Mouse (Mus musculus) lung, embryonic 16.5 days (tissue): Measurements from ENCODE around the gene Sema7a. TPM values are rescaled to one million over a fixed set of nuclear protein-coding genes. Genes with fewer than 3 reads are reported as not detected.

Experiments
- ATAC-seq: fragments of 200-750 bp; cut with Nextera tagmentation; 2 replicates; pipeline ENCODE4 v1.8.0; 2017; ENCODE audit warnings: low read depth, mild to moderate bottlenecking, moderate library complexity
- H3K27ac ChIP-seq: fragments of 300-500 bp; sonication (generic); 2 replicates; pipeline ENCODE4 v1.5.1; 2014; ENCODE audit warnings: mild to moderate bottlenecking, control low read depth, low read length
- H3K27me3 ChIP-seq: fragments of 300-500 bp; sonication (generic); 2 replicates; pipeline ENCODE4 v1.6.1; 2014; ENCODE audit warnings: low read depth, low read length, mixed read lengths; ENCODE audit not compliant: control insufficient read depth, insufficient read depth
- H3K36me3 ChIP-seq: fragments of 300-500 bp; sonication (generic); 2 replicates; pipeline ENCODE4 v1.6.1; 2014; ENCODE audit warnings: low read length; ENCODE audit not compliant: control insufficient read depth, insufficient read depth
- H3K4me1 ChIP-seq: fragments of 300-500 bp; sonication (generic); replicated peaks from 2 replicates; pipeline ENCODE4 v1.6.1; 2014; ENCODE audit warnings: low read length, mixed read lengths; ENCODE audit not compliant: control insufficient read depth, insufficient read depth
- H3K4me2 ChIP-seq: fragments of 300-500 bp; sonication (generic); 2 replicates; pipeline ENCODE4 v1.6.1; 2014; ENCODE audit warnings: low read depth, low read length, control low read depth
- H3K4me3 ChIP-seq: fragments of 300-500 bp; sonication (generic); 2 replicates; pipeline ENCODE4 v1.5.1; 2014; ENCODE audit warnings: mild to moderate bottlenecking, low read length, control low read depth
- H3K9ac ChIP-seq: fragments of 300-500 bp; sonication (generic); 2 replicates; pipeline ENCODE4 v1.6.1; 2014; ENCODE audit warnings: low read length, control low read depth
- H3K9me3 ChIP-seq: fragments of 300-500 bp; sonication (generic); 2 replicates; pipeline ENCODE4 v1.6.1; 2016; ENCODE audit warnings: low read length; ENCODE audit not compliant: control insufficient read depth
- WGBS: fragments of 180-500 bp; shearing (Covaris S2); extraction: QIAGEN DNeasy Blood & Tissue Kit; methylation state at CpG from one replicate; pipeline ENCODE4 v1.1.7; 2014; 5-methylcytosine and 5-hydroxymethylcytosine counted together
- polyA plus RNA-seq: library from polyadenylated mRNA; unstranded; fragments of >200 nt; fragmentation: Nextera tagmentation; extraction: Ambion mirVana; gene quantifications from 2 replicates; pipeline ENCODE4 v1.2.1, GENCODE M21; 2015

Gene Sema7a
- polyA plus RNA-seq, 1 experiment from 2014 or later = 0.74 TPM

- Histone ChIP-seq H3K4me2 (no peak overlapping the region), H3K27ac (no peak overlapping the region), H3K9me3 (no peaks in the 10 kb centered on the region), H3K27me3 (no peaks in the 10 kb centered on the region), H3K9ac (no peak overlapping the region), H3K4me1 (peaks cover 8% of the 10 kb centered on the region; the same call in 1 of the 2 replicates), H3K36me3 (no peaks in the 10 kb centered on the region), H3K4me3 (no peak overlapping the region)
- WGBS = 81% methylated on average over 4 of the region's 4 CpGs
- ATAC-seq = no peak
Observed at GRCm38 (mm10) chr9:57963249-57963997, 23.5 kb downstream of the Sema7a start.

DNA sequence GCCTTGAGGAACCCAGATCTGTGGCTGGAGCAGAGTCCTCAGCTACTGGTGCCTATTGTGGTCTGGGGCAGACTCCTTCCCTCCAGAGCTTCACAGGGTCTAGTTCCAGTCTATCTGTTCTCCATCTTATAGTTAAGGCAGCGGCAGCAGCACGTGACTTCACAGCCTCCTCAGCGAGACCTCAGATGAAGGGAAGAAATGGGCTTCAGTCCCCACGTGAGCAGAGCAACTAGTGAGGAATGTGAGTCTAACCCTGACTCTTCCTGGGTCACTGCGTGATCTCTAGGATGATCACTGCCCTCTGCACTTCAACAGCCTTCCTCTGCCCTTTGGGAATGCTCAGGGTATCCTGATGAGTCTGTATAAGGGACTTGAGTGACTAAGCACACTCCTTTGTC lies 24.1 kb downstream of the Sema7a start:
- ATAC-seq = no peak
- Histone ChIP-seq H3K4me2 (no peak overlapping the region), H3K4me1 (peaks cover 8% of the 10 kb centered on the region; the same call in 1 of the 2 replicates), H3K9me3 (no peaks in the 10 kb centered on the region), H3K27me3 (no peaks in the 10 kb centered on the region), H3K27ac (no peak overlapping the region), H3K36me3 (no peaks in the 10 kb centered on the region), H3K4me3 (no peak overlapping the region), H3K9ac (no peak overlapping the region)
- 74% methylated on average over 5 of the region's 5 CpGs for WGBS

- H3K9ac ChIP-seq = no peak overlapping the region
- peaks cover 8% of the 10 kb centered on the region; the same call in 1 of the 2 replicates for H3K4me1 ChIP-seq
- H3K27me3 ChIP-seq = no peaks in the 10 kb centered on the region
- H3K4me2 ChIP-seq = no peak overlapping the region
- ATAC-seq = no peak
- WGBS = 72% methylated on average over 6 of the region's 6 CpGs
- no peaks in the 10 kb centered on the region for H3K36me3 ChIP-seq
- no peak overlapping the region for H3K4me3 ChIP-seq
- no peaks in the 10 kb centered on the region for H3K9me3 ChIP-seq
- H3K27ac ChIP-seq = no peak overlapping the region
Observed at GRCm38 (mm10) chr9:57964528-57965250, 24.8 kb downstream of the Sema7a start.

GRCm38 (mm10) chr9:57965281-57966185 lies 25.6 kb downstream of the Sema7a start:
- Histone ChIP-seq H3K36me3 (no peaks in the 10 kb centered on the region), H3K9ac (no peak overlapping the region), H3K27me3 (no peaks in the 10 kb centered on the region), H3K27ac (peak overlapping the region; percentile 44), H3K4me2 (no peak overlapping the region), H3K9me3 (no peaks in the 10 kb centered on the region), H3K4me3 (no peak overlapping the region), H3K4me1 (peaks cover 8% of the 10 kb centered on the region; the same call in 1 of the 2 replicates)
- WGBS = 43% methylated on average over 12 of the region's 12 CpGs
- no peak for ATAC-seq

- no peak for ATAC-seq
- Histone ChIP-seq H3K4me1 (peaks cover 7% of the 10 kb centered on the region), H3K27me3 (no peaks in the 10 kb centered on the region), H3K4me3 (no peak overlapping the region), H3K9ac (no peak overlapping the region), H3K36me3 (no peaks in the 10 kb centered on the region), H3K4me2 (no peak overlapping the region), H3K9me3 (no peaks in the 10 kb centered on the region), H3K27ac (no peak overlapping the region)
- WGBS = 70% methylated on average over 14 of the region's 14 CpGs
Observed at GRCm38 (mm10) chr9:57967237-57967960, 27.5 kb downstream of the Sema7a start.

GRCm38 (mm10) chr9:57968166-57968771 lies 28.4 kb downstream of the Sema7a start:
- Histone ChIP-seq H3K4me1 (peaks cover 13% of the 10 kb centered on the region), H3K36me3 (no peaks in the 10 kb centered on the region), H3K4me3 (no peak overlapping the region), H3K27ac (no peak overlapping the region), H3K9ac (no peak overlapping the region), H3K4me2 (no peak overlapping the region), H3K9me3 (no peaks in the 10 kb centered on the region), H3K27me3 (no peaks in the 10 kb centered on the region)
- 67% methylated on average over 9 of the region's 9 CpGs for WGBS
- ATAC-seq = no peak

- Histone ChIP-seq H3K9ac (no peak overlapping the region), H3K9me3 (no peaks in the 10 kb centered on the region), H3K27me3 (no peaks in the 10 kb centered on the region), H3K4me1 (peaks cover 14% of the 10 kb centered on the region), H3K27ac (no peak overlapping the region), H3K4me3 (no peak overlapping the region), H3K36me3 (no peaks in the 10 kb centered on the region), H3K4me2 (no peak overlapping the region)
- no peak for ATAC-seq
- 83% methylated on average over 8 of the region's 8 CpGs for WGBS
Observed at GRCm38 (mm10) chr9:57968783-57969542, 29.1 kb downstream of the Sema7a start.
